Mouse (Mus musculus) intestine, embryonic 16.5 days (tissue): ENCODE data around the gene Apol9b. TPM values are rescaled to one million over a fixed set of nuclear protein-coding genes. Genes with fewer than 3 reads are reported as not detected.
"Not testable (repeated sequence)": the region's sequence is repeated elsewhere in the genome, so short reads cannot be mapped to it uniquely, and the experiment has no call there.

ENCODE experiments used
- ATAC-seq: fragments of 200-750 bp; cut with Nextera tagmentation; 2 replicates; pipeline ENCODE4 v1.8.0; 2017; ENCODE audit warnings: moderate TSS enrichment, moderate library complexity
- H3K27ac ChIP-seq: fragments of 300-500 bp; sonication (generic); 2 replicates; pipeline ENCODE4 v1.5.1; 2014; ENCODE audit warnings: mild to moderate bottlenecking, low read length
- H3K27me3 ChIP-seq: fragments of 300-500 bp; sonication (generic); replicated peaks from 2 replicates; pipeline ENCODE4 v1.6.1; 2014; ENCODE audit warnings: low read length, control low read depth, mixed read lengths; ENCODE audit not compliant: control insufficient read depth, insufficient read depth
- H3K36me3 ChIP-seq: fragments of 300-500 bp; sonication (generic); 2 replicates; pipeline ENCODE4 v1.6.1; 2014; ENCODE audit warnings: low read length, control low read depth; ENCODE audit not compliant: control insufficient read depth, insufficient read depth
- H3K4me1 ChIP-seq: fragments of 300-500 bp; sonication (generic); 2 replicates; pipeline ENCODE4 v1.6.1; 2014; ENCODE audit warnings: low read length, control low read depth, mixed read lengths; ENCODE audit not compliant: control insufficient read depth, insufficient read depth
- H3K4me2 ChIP-seq: fragments of 300-500 bp; sonication (generic); 2 replicates; pipeline ENCODE4 v1.6.1; 2014; ENCODE audit warnings: low read depth, low read length, control low read depth
- H3K4me3 ChIP-seq: fragments of 300-500 bp; sonication (generic); 2 replicates; pipeline ENCODE4 v1.5.1; 2014; ENCODE audit warnings: mild to moderate bottlenecking, low read length
- H3K9ac ChIP-seq: fragments of 300-500 bp; sonication (generic); 2 replicates; pipeline ENCODE4 v1.6.1; 2014; ENCODE audit warnings: low read depth, low read length
- H3K9me3 ChIP-seq: fragments of 300-500 bp; sonication (generic); 2 replicates; pipeline ENCODE4 v1.6.1; 2016; ENCODE audit warnings: low read length, control low read depth; ENCODE audit not compliant: control insufficient read depth
- WGBS: fragments of 180-500 bp; shearing (Covaris S2); extraction: QIAGEN DNeasy Blood & Tissue Kit; methylation state at CpG from one replicate; pipeline ENCODE4 v1.1.7; 2014; 5-methylcytosine and 5-hydroxymethylcytosine counted together
- polyA plus RNA-seq: library from polyadenylated mRNA; unstranded; fragments of >200 nt; fragmentation: Nextera tagmentation; extraction: Ambion mirVana; gene quantifications from 2 replicates; pipeline ENCODE4 v1.2.1, GENCODE M21; 2015

Gene Apol9b
- polyA plus RNA-seq, 1 experiment from 2014 or later, result 0.13 TPM

GRCm38 (mm10) chr15:77724208-77724911, 4.5 kb upstream of the Apol9b start:
- H3K4me1 ChIP-seq, H3K9ac ChIP-seq, H3K36me3 ChIP-seq, H3K4me3 ChIP-seq, H3K4me2 ChIP-seq, H3K9me3 ChIP-seq, H3K27ac ChIP-seq, H3K27me3 ChIP-seq: not testable (repeated sequence)
- WGBS, result 25% methylated on average over 3 of the region's 10 CpGs
- ATAC-seq, result 0 out of 2 replicates have a peak, but pooled peaks have one; percentile 46

GRCm38 (mm10) chr15:77725393-77726020, 3.3 kb upstream of the Apol9b start:
- not testable (repeated sequence) for H3K4me2 ChIP-seq, H3K4me3 ChIP-seq, ATAC-seq, H3K4me1 ChIP-seq, H3K9me3 ChIP-seq, H3K27me3 ChIP-seq, H3K9ac ChIP-seq, H3K36me3 ChIP-seq, H3K27ac ChIP-seq
- WGBS, result 65% methylated on average over 6 of the region's 6 CpGs

GRCm38 (mm10) chr15:77727139-77727538, 1.7 kb upstream of the Apol9b start:
- WGBS, result 7% methylated on average over 3 of the region's 3 CpGs
- not testable (repeated sequence) for H3K9me3 ChIP-seq, H3K27me3 ChIP-seq, H3K27ac ChIP-seq, ATAC-seq, H3K4me1 ChIP-seq, H3K9ac ChIP-seq, H3K36me3 ChIP-seq, H3K4me3 ChIP-seq, H3K4me2 ChIP-seq

- not testable (repeated sequence) for H3K9me3 ChIP-seq, H3K9ac ChIP-seq, H3K36me3 ChIP-seq, ATAC-seq, H3K27ac ChIP-seq, H3K27me3 ChIP-seq, H3K4me2 ChIP-seq, H3K4me1 ChIP-seq, H3K4me3 ChIP-seq
- WGBS, result 69% methylated on average over 3 of the region's 3 CpGs
Measured at GRCm38 (mm10) chr15:77727745-77728144, 1.1 kb upstream of the Apol9b start.

DNA sequence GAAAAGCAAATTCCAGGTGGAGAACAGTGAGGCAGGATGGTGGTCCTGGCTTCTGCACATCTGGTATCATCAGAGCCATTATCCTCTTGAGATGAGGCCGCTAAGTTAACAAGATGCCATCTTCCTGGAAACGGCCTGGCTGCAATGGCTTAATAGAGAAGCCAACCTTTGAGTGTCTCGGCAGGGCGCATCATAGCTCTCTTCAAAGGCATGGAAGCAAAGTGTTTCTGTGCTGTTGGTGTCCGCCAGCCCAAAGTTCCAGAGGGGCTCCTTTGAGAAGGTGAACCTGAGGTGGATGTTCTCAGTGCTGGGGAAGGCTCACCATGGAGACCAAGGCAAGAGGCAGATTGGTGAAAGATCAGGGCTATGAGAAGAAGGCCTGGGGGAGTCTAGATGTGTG, 2.8 kb downstream of the Apol9b start:
- no peaks in the 10 kb centered on the region for H3K36me3 ChIP-seq
- no peak for ATAC-seq
- 88% methylated on average over 5 of the region's 5 CpGs for WGBS

GRCm38 (mm10) chr15:77732851-77733250, 4.0 kb downstream of the Apol9b start:
- not testable (repeated sequence) for ATAC-seq, H3K36me3 ChIP-seq, H3K4me1 ChIP-seq, H3K27me3 ChIP-seq, H3K4me2 ChIP-seq, H3K27ac ChIP-seq, H3K9me3 ChIP-seq, H3K4me3 ChIP-seq, H3K9ac ChIP-seq
- 77% methylated on average over 10 of the region's 10 CpGs for WGBS

More for the DNA sequence above, 2.8 kb downstream of the Apol9b start:
- no peaks in the 10 kb centered on the region for H3K9me3 ChIP-seq
- H3K4me3 ChIP-seq, result no peak overlapping the region
- H3K9ac ChIP-seq, result no peak overlapping the region
- no peak overlapping the region for H3K27ac ChIP-seq
- H3K4me1 ChIP-seq, result no peaks in the 10 kb centered on the region
- no peaks in the 10 kb centered on the region for H3K27me3 ChIP-seq
- H3K4me2 ChIP-seq, result no peak overlapping the region

DNA sequence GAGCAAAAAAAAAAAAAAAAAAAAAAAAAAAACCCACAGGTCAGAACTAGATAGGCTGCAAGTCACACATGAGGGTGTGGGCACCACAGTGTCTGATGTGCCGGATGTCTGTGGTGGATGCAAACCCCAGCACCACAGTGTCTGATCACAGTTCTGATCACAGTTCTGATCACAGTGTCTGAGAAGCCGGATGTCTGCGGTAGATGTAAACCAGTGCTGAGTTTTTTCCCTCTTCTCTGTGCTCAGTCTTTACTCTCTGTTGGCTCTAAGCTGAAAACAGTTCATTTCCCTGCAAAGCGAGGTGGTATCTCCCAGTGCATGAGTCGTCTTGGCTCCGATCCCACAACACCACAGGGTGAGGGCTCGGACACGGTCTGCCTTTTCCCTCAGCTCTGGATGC, 4.5 kb downstream of the Apol9b start:
- H3K36me3 ChIP-seq, H3K9ac ChIP-seq, H3K4me1 ChIP-seq, H3K9me3 ChIP-seq, ATAC-seq, H3K4me2 ChIP-seq, H3K27me3 ChIP-seq, H3K4me3 ChIP-seq, H3K27ac ChIP-seq: not testable (repeated sequence)
- 63% methylated on average over 8 of the region's 8 CpGs for WGBS

GRCm38 (mm10) chr15:77733903-77734302, 5.1 kb downstream of the Apol9b start:
- 57% methylated on average over 4 of the region's 4 CpGs for WGBS
- not testable (repeated sequence) for H3K27ac ChIP-seq, H3K4me3 ChIP-seq, H3K36me3 ChIP-seq, H3K9me3 ChIP-seq, H3K4me2 ChIP-seq, H3K9ac ChIP-seq, H3K4me1 ChIP-seq, ATAC-seq, H3K27me3 ChIP-seq

DNA sequence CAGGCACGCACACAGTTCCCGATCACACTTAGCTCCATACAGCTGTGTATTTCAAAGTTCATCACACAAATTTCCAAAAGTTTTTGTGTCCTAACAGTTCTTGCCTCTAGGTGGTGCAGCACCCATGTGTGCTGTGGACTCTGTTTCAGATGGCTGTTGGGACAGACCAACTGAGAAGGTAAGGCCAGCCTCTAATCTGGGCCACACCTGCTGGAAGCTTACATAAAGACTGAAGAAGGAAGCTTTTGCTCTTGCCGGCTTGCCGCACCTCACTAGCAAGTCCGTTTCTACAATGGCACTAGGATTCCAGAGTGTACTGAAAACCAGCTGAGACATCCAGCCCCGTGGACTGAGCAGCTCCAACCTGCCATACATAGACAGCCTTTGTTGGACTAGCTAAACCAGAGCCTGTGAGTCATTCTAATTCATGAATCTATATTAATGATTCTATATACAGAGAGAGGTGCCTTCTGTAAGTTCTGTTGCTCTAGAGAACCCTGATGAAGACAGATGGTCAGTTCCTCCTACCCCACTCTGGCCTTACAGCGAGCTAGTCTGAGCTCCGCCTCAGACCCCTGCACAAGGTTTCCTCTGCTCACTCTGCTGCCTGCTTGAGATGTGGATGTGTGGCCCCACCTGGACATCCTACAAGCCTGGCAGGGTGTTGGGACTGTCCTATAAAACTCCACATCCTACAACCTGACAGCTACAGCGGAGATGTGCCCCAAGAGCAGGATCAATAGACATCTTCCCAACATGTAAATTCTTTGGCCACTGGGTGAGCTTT, 11.9 kb downstream of the Apol9b start:
- Histone ChIP-seq H3K9me3 (no peaks in the 10 kb centered on the region), H3K9ac (no peak overlapping the region), H3K4me2 (no peak overlapping the region), H3K4me1 (no peaks in the 10 kb centered on the region), H3K36me3 (no peaks in the 10 kb centered on the region), H3K27me3 (peaks cover 11% of the 10 kb centered on the region), H3K27ac (no peak overlapping the region), H3K4me3 (no peak overlapping the region)
- peak; percentile 81 for ATAC-seq
- 66% methylated on average over 9 of the region's 9 CpGs for WGBS
